Mouse (Mus musculus): ENCODE measurements at regions not wholly inside any gene's neighbourhood (a gene's known extent, or its start where the extent isn't known, plus 50 kb on each side); places are given as distances from the start of the nearest gene placed in this dataset.
A peak's percentile ranks its signal among the peaks of the same experiment; 100 is the strongest.

- Histone ChIP-seq H3K9ac (ENCODE audit: insufficient read depth, low read depth) (no peak overlapping the region), H3K4me3 (replicated peaks in 1 of 3; ENCODE audit: low read depth in 2 of 3, low read length in 2 of 3, poor library complexity in 1 of 3) (no peak overlapping the region), H3K9me3 (replicated peaks; ENCODE audit: low read length) (no peaks in the 10 kb centered on the region), H3K79me2 (replicated peaks; ENCODE audit: control insufficient read depth, extremely low read depth, insufficient read depth, poor library complexity, severe bottlenecking) (no peaks in the 10 kb centered on the region), H3K4me1 (ENCODE audit: control insufficient read depth in 1 of 2, insufficient read depth in 2 of 2) (no peaks in the 10 kb centered on the region), H3K27ac (ENCODE audit: insufficient read depth, low read depth) (no peak overlapping the region), H3K27me3 (replicated peaks) (no peaks in the 10 kb centered on the region), H3K36me3 (replicated peaks in 1 of 2; ENCODE audit: control insufficient read depth in 1 of 2, insufficient read depth in 1 of 2, low read length in 1 of 2) (no peaks in the 10 kb centered on the region), H3K4me2 (ENCODE audit: insufficient read depth, low read depth, poor library complexity, severe bottlenecking) (no peak overlapping the region)
- TF ChIP-seq ELF1 (IDR thresholded peaks at IDR 0.05; ENCODE audit: low read depth, low read length) (no peak), NELFE (IDR thresholded peaks at IDR 0.05; ENCODE audit: low read depth, low read length) (no peak), MEF2A (IDR thresholded peaks at IDR 0.05; ENCODE audit: borderline replicate concordance, low read depth, low read length) (no peak), POLR2AphosphoS2 (IDR thresholded peaks at IDR 0.05; ENCODE audit: low read depth, low read length) (no peak), MYC (IDR thresholded peaks at IDR 0.05; ENCODE audit: low read depth, low read length) (no peak), CHD2 (IDR thresholded peaks at IDR 0.05; ENCODE audit: low read length) (no peak), ZNF384 (IDR thresholded peaks at IDR 0.05; ENCODE audit: low read depth, low read length) (peak; percentile 70), POLR2A (IDR thresholded peaks at IDR 0.05; ENCODE audit: low read depth, low read length) (no peak)
- dilution Hi-C loops (cut with MboI; ENCODE audit: extremely low pct_ligation_motif_present, extremely low pct_unique_long_range_greater_than_20kb, low sequenced_read_pairs): no loop called here
- no peak for DNase-seq (ENCODE audit: extremely low read depth)
- in situ Hi-C loops (cut with MboI; ENCODE audit: low pct_ligation_motif_present, low pct_unique_long_range_greater_than_20kb, low sequenced_read_pairs): no loop called here
These were observed 290.7 kb downstream of the Rngtt start for GRCm38 (mm10) chr4:33600805-33601204.

- no peak overlapping the region for H3K27ac ChIP-seq (ENCODE audit: insufficient read depth, low read depth)
- no peak for TF ChIP-seq MAFK (IDR thresholded peaks at IDR 0.05; ENCODE audit: insufficient replicate concordance, low read length)
- no peak for TF ChIP-seq EP300 (IDR thresholded peaks at IDR 0.05; ENCODE audit: low read length)
- no peak for TF ChIP-seq NRF1 (IDR thresholded peaks at IDR 0.05; ENCODE audit: low read depth, low read length)
- no peak for TF ChIP-seq CHD1 (IDR thresholded peaks at IDR 0.05; ENCODE audit: low read depth, low read length)
- TF ChIP-seq MXI1 (IDR thresholded peaks at IDR 0.05; ENCODE audit: low read depth, low read length): no peak
- no peak for TF ChIP-seq MYC (IDR thresholded peaks at IDR 0.05; ENCODE audit: low read depth, low read length)
- no peak for TF ChIP-seq PAX5 (IDR thresholded peaks at IDR 0.05; ENCODE audit: low read length)
- no peak for TF ChIP-seq ZKSCAN1 (IDR thresholded peaks at IDR 0.05; ENCODE audit: borderline replicate concordance, low read depth, low read length)
- no peak for TF ChIP-seq KAT2A (IDR thresholded peaks at IDR 0.05; ENCODE audit: insufficient replicate concordance, low read length)
- no peak for TF ChIP-seq E2F4 (IDR thresholded peaks at IDR 0.05; ENCODE audit: insufficient replicate concordance, low read depth, low read length)
- TF ChIP-seq MAX (IDR thresholded peaks at IDR 0.05; ENCODE audit: low read length): no peak
- TF ChIP-seq POLR2AphosphoS2 (IDR thresholded peaks at IDR 0.05; ENCODE audit: low read depth, low read length): no peak
- no peak for TF ChIP-seq TCF12 (IDR thresholded peaks at IDR 0.05; ENCODE audit: low read depth, low read length)
- no peak for TF ChIP-seq ZNF384 (IDR thresholded peaks at IDR 0.05; ENCODE audit: low read depth, low read length)
- no peak for TF ChIP-seq SMC3 (IDR thresholded peaks at IDR 0.05; ENCODE audit: low read depth, low read length)
- no peak for TF ChIP-seq IRF4 (IDR thresholded peaks at IDR 0.05; ENCODE audit: low read depth, low read length)
- no peak for TF ChIP-seq UBTF (IDR thresholded peaks at IDR 0.05; ENCODE audit: low read depth, low read length)
- TF ChIP-seq USF1 (IDR thresholded peaks at IDR 0.05; ENCODE audit: low read depth, low read length): no peak
- no peak overlapping the region for H3K4me2 ChIP-seq (ENCODE audit: insufficient read depth, low read depth, poor library complexity, severe bottlenecking)
- no peaks in the 10 kb centered on the region for H3K9me3 ChIP-seq (replicated peaks; ENCODE audit: low read length)
- DNase-seq (ENCODE audit: extremely low read depth): no peak
- in situ Hi-C loops (cut with MboI; ENCODE audit: low pct_ligation_motif_present, low pct_unique_long_range_greater_than_20kb, low sequenced_read_pairs) (no loop called here), dilution Hi-C loops (cut with MboI; ENCODE audit: extremely low pct_ligation_motif_present, extremely low pct_unique_long_range_greater_than_20kb, low sequenced_read_pairs) (no loop called here)
- H3K4me3 ChIP-seq (replicated peaks in 1 of 3; ENCODE audit: low read depth in 2 of 3, low read length in 2 of 3, poor library complexity in 1 of 3): no peak overlapping the region
- H3K27me3 ChIP-seq (replicated peaks): no peaks in the 10 kb centered on the region
- no peaks in the 10 kb centered on the region for H3K79me2 ChIP-seq (replicated peaks; ENCODE audit: control insufficient read depth, extremely low read depth, insufficient read depth, poor library complexity, severe bottlenecking)
- H3K36me3 ChIP-seq (replicated peaks in 1 of 2; ENCODE audit: control insufficient read depth in 1 of 2, insufficient read depth in 1 of 2, low read length in 1 of 2): no peaks in the 10 kb centered on the region
- H3K9ac ChIP-seq (ENCODE audit: insufficient read depth, low read depth): no peak overlapping the region
- no peaks in the 10 kb centered on the region for H3K4me1 ChIP-seq (ENCODE audit: control insufficient read depth in 1 of 2, insufficient read depth in 2 of 2)
These were observed 294.5 kb downstream of the Rngtt start for GRCm38 (mm10) chr4:33604636-33605035.
